Mouse (Mus musculus): ENCODE data around the gene S1pr3.

S1pr3 gene

DNA sequence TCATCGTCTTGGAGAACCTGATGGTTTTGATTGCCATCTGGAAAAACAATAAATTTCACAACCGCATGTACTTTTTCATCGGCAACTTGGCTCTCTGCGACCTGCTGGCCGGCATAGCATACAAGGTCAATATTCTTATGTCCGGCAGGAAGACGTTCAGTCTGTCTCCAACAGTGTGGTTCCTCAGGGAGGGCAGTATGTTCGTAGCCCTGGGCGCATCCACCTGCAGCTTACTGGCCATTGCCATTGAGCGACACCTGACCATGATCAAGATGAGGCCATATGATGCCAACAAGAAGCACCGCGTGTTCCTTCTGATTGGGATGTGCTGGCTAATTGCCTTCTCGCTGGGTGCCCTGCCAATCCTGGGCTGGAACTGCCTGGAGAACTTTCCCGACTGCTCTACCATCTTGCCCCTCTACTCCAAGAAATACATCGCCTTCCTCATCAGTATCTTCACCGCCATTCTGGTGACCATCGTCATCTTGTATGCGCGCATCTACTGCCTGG lies 10.6 kb downstream of the S1pr3 start:
- TF ChIP-seq GATA4 (IDR thresholded peaks at IDR 0.05; ENCODE audit: insufficient replicate concordance, low read length): no peak

- no peak for TF ChIP-seq GATA4 (IDR thresholded peaks at IDR 0.05; ENCODE audit: insufficient replicate concordance, low read length)
Measured at GRCm38 (mm10) chr13:51419501-51419900, 11.1 kb downstream of the S1pr3 start.

DNA sequence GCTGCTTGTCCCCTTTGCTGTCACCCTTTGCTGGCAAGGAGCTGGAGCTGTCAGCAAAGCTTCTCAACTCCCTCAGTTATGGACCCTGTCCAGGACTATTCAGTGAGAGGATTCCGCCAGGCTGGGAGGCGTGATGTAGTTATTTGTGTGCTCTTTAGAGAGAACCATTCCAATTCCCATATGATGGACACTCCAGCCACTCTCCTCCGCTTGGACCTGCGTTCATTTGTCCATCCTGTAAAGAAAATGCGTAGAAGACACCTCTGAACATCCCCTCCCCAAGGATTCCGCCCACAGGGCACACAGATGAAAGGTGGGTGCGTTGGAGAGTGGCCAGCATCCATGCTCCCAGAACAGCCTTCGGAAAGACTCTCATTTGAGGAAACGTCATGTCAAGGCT lies 12.4 kb downstream of the S1pr3 start:
- TF ChIP-seq GATA4 (IDR thresholded peaks at IDR 0.05; ENCODE audit: insufficient replicate concordance, low read length): no peak

DNA sequence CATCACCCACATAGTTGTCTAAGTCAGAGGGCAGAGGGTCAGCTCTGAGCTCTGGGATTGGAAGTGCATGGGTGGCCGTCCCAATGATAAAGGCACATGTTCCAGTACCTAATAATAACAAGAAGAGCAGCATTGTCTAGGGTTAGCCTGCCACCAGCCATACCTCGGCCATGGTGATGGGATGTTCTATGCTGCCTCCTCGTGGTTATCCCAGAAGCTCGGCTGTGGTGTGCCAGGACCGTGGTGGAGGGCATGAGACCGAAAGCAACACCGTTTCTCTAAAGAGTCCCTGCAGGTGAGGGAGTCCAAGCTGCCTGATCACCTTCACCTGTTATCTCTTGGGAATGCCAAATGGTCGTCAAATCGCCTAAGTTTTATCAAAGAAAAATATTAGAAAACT lies 15.2 kb downstream of the S1pr3 start:
- no peak for TF ChIP-seq GATA4 (IDR thresholded peaks at IDR 0.05; ENCODE audit: insufficient replicate concordance, low read length)

GRCm38 (mm10) chr13:51424647-51425046 lies 16.2 kb downstream of the S1pr3 start:
- no peak for TF ChIP-seq GATA4 (IDR thresholded peaks at IDR 0.05; ENCODE audit: insufficient replicate concordance, low read length)

GRCm38 (mm10) chr13:51425662-51426443 lies 17.4 kb downstream of the S1pr3 start:
- TF ChIP-seq GATA4 (IDR thresholded peaks at IDR 0.05; ENCODE audit: insufficient replicate concordance, low read length): no peak

DNA sequence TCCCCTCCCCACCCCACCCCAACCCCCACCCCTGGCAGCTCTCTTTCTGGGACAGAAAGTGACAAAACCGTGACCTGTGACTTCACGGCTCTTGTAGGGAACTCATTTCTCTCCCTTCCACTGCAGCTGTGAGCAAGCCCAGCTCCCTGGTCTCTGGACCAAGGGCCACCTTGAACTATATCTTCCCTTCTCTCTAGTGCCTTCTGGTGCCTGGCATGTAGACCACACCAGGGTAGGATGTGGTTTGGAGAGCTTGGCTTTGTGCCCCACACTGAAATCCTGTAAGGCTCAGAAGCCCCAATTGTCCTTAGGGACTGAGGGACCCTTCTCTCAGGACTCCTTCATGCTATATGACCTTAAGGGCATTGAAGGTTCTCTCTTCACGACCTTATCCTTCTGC lies 24.9 kb downstream of the S1pr3 start:
- no peak for TF ChIP-seq GATA4 (IDR thresholded peaks at IDR 0.05; ENCODE audit: insufficient replicate concordance, low read length)

DNA sequence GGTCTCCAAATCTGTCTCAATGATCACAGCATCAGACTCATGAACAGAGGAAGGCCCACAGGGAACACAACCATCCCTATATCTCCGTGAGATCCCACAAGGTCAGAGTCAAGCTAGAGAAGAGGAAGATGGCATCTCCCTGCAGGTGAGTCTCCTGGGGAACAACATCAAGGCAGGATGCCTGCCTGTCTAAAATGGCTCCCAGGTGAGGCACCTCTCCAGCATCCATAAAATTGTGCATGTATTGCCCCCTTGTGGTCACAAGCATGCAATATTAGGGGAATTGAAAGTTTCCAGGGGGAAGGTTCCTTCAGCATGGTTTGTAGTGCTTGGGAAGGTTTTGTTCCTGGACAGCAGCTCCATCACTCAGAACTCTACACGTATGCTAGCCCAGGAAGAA lies 26.0 kb downstream of the S1pr3 start:
- no peak for TF ChIP-seq GATA4 (IDR thresholded peaks at IDR 0.05; ENCODE audit: insufficient replicate concordance, low read length)

GRCm38 (mm10) chr13:51435146-51435545 lies 26.7 kb downstream of the S1pr3 start:
- TF ChIP-seq GATA4 (IDR thresholded peaks at IDR 0.05; ENCODE audit: insufficient replicate concordance, low read length): no peak

DNA sequence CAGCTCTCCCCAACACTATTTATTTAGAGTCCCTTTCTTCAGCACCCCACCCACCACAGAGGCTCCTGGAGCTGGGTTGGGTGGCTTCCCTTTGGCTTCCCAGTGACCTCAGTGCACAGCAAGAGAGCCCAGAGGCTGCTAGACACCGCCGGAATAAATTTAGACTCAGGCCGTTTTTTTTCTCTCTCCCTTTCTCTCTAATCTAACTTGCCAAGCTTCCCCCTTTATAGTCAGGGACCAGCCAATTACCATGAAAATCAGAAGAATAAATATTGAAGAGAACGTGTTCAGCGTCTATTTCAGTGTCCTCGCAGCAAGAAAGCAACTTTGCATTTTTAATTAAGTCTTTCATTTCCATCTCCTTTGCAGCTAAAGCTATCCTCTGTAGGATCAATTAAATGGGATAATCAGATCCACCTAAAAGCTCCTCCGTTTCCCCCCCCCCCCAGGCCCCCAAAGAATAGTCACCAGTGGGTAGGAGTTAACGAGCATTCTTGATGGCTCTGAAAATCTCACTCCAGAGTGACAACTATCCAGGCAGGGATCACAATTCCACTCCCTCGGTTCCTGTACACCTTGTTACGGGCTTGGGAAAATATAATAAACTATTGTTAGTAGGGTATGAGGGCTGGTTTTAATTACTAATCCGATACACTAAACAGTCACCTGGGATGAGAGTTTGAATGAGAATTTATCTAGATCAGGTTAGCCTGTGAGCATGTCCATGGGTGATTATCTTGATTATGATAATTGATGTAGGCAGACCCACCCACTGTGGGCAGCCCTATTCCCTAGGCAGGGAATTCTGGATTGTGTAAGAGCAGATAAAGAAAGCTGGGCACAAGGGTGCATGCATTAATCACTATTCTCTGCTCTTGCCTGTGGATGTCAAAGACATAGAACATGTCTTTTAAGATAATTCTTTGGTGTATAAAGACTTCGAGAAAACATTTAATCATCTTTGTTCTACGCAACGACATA lies 29.0 kb downstream of the S1pr3 start:
- TF ChIP-seq GATA4 (IDR thresholded peaks at IDR 0.05; ENCODE audit: insufficient replicate concordance, low read length): no peak

GRCm38 (mm10) chr13:51442922-51443321 lies 34.5 kb downstream of the S1pr3 start:
- TF ChIP-seq GATA4 (IDR thresholded peaks at IDR 0.05; ENCODE audit: insufficient replicate concordance, low read length): no peak

DNA sequence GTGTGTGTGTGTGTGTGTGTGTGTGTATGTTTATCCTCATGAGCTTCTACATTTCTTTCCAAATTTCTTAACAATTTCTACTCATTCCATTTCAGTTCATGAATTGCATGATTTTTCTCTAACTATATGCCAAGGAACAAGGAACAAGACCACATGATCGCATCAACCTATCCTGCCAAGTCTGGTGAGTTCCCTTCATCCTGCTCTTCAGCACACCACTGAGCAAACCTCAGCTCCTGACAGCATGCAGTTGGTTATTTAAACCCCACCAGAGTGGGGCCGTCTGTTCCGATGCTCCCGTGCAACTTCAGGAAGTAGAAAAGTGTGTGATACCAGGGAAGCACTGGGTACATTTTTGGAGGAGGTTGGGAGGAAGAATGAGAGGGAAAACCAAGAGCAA lies 38.1 kb downstream of the S1pr3 start:
- no peak for TF ChIP-seq GATA4 (IDR thresholded peaks at IDR 0.05; ENCODE audit: insufficient replicate concordance, low read length)

GRCm38 (mm10) chr13:51456190-51456878 lies 47.9 kb downstream of the S1pr3 start:
- no peak for TF ChIP-seq GATA4 (IDR thresholded peaks at IDR 0.05; ENCODE audit: insufficient replicate concordance, low read length)

GRCm38 (mm10) chr13:51464294-51464693 lies 55.9 kb downstream of the S1pr3 start:
- no peak for TF ChIP-seq GATA4 (IDR thresholded peaks at IDR 0.05; ENCODE audit: insufficient replicate concordance, low read length)
